Mouse (Mus musculus) lung, embryonic 14.5 days (tissue): ENCODE data around the gene Rasgrf1. TPM values are rescaled to one million over a fixed set of nuclear protein-coding genes. Genes with fewer than 3 reads are reported as not detected.

ENCODE experiments used
- ATAC-seq: fragments of 200-750 bp; cut with Nextera tagmentation; 2 replicates; pipeline ENCODE4 v1.8.0; 2017; ENCODE audit warnings: mild to moderate bottlenecking, moderate TSS enrichment, moderate library complexity; ENCODE audit not compliant: insufficient read depth
- DNase-seq: peaks from one replicate; pipeline ENCODE4 v3.0.0-alpha.2; 2015
- H3K27ac ChIP-seq: fragments of 300-500 bp; sonication (generic); 2 replicates; pipeline ENCODE4 v1.5.1; 2014; ENCODE audit warnings: low read depth, mild to moderate bottlenecking, moderate library complexity
- H3K27me3 ChIP-seq: fragments of 300-500 bp; sonication (generic); 2 replicates; pipeline ENCODE4 v1.6.1; 2014; ENCODE audit warnings: low read length, control low read depth; ENCODE audit not compliant: insufficient read depth
- H3K36me3 ChIP-seq: fragments of 300-500 bp; sonication (generic); 2 replicates; pipeline ENCODE4 v1.6.1; 2014; ENCODE audit warnings: control low read depth; ENCODE audit not compliant: insufficient read depth
- H3K4me1 ChIP-seq: fragments of 300-500 bp; sonication (generic); 2 replicates; pipeline ENCODE4 v1.6.1; 2014; ENCODE audit warnings: antibody characterized with exemption, control low read depth; ENCODE audit not compliant: insufficient read depth
- H3K4me2 ChIP-seq: fragments of 300-500 bp; sonication (generic); 2 replicates; pipeline ENCODE4 v1.6.1; 2014; ENCODE audit warnings: mild to moderate bottlenecking
- H3K4me3 ChIP-seq: fragments of 300-500 bp; sonication (generic); 2 replicates; pipeline ENCODE4 v1.5.1; 2014; ENCODE audit warnings: low read depth, low read length
- H3K9ac ChIP-seq: fragments of 300-500 bp; sonication (generic); 2 replicates; pipeline ENCODE4 v1.6.1; 2014
- H3K9me3 ChIP-seq: fragments of 300-500 bp; sonication (generic); 2 replicates; pipeline ENCODE4 v1.6.1; 2016; ENCODE audit warnings: low read depth, low read length, control low read depth
- CTCF ChIP-seq: IDR thresholded peaks from 2 replicates; pipeline ENCODE4 v1.5.1; 2016; ENCODE audit warnings: antibody characterized with exemption, low read depth
- WGBS: fragments of 180-500 bp; shearing (Covaris S2); extraction: QIAGEN DNeasy Blood & Tissue Kit; methylation state at CpG from one replicate; pipeline ENCODE4 v1.1.7; 2014; 5-methylcytosine and 5-hydroxymethylcytosine counted together
- polyA plus RNA-seq: library from polyadenylated mRNA; unstranded; fragments of >200 nt; fragmentation: Nextera tagmentation; extraction: Ambion mirVana; gene quantifications from 2 replicates; pipeline ENCODE4 v1.2.1, GENCODE M21; 2014

Gene Rasgrf1
- polyA plus RNA-seq, 1 experiment from 2014 or later, result 0.46 TPM

- H3K9ac ChIP-seq, result no peak overlapping the region
- no peaks in the 10 kb centered on the region; the same call in 1 of the 2 replicates for H3K4me1 ChIP-seq
- ATAC-seq, result no peak
- peaks cover 76% of the 10 kb centered on the region for H3K27me3 ChIP-seq
- H3K9me3 ChIP-seq, result no peaks in the 10 kb centered on the region
- no peak overlapping the region for H3K27ac ChIP-seq
- peak overlapping the region; percentile 86; the same call in 1 of the 2 replicates for H3K4me2 ChIP-seq
- DNase-seq, result no peak
- no peak for TF ChIP-seq CTCF
- H3K4me3 ChIP-seq, result no peak overlapping the region; the same call in 1 of the 2 replicates
- H3K36me3 ChIP-seq, result no peaks in the 10 kb centered on the region
These were observed 1.8 kb upstream of the Rasgrf1 start for GRCm38 (mm10) chr9:89907941-89908340.

- Histone ChIP-seq H3K36me3 (no peaks in the 10 kb centered on the region), H3K27ac (no peak overlapping the region), H3K9ac (peak overlapping the region; percentile 22; the same call in 1 of the 2 replicates), H3K9me3 (no peaks in the 10 kb centered on the region), H3K4me2 (peak overlapping the region; percentile 86), H3K4me1 (no peaks in the 10 kb centered on the region; the same call in 1 of the 2 replicates), H3K4me3 (peak overlapping the region; percentile 44), H3K27me3 (peaks cover 80% of the 10 kb centered on the region)
- WGBS, result under 1% methylated on average over 33 of the region's 33 CpGs
- DNase-seq (peak; percentile 68), ATAC-seq (peak; percentile 10; the same call in 1 of the 2 replicates)
- TF ChIP-seq CTCF, result no peak
These were observed 1.1 kb upstream of the Rasgrf1 start for GRCm38 (mm10) chr9:89908601-89909000.

- Histone ChIP-seq H3K27ac (no peak overlapping the region), H3K4me2 (peak overlapping the region; percentile 86), H3K27me3 (peaks cover 78% of the 10 kb centered on the region), H3K4me1 (no peaks in the 10 kb centered on the region; the same call in 1 of the 2 replicates), H3K9ac (no peak overlapping the region), H3K36me3 (no peaks in the 10 kb centered on the region), H3K9me3 (no peaks in the 10 kb centered on the region), H3K4me3 (peak overlapping the region; percentile 44)
- 1% methylated on average over 26 of the region's 26 CpGs for WGBS
- no peak for DNase-seq
- ATAC-seq, result peak; percentile 26; the same call in 1 of the 2 replicates
- no peak for TF ChIP-seq CTCF
These were observed 298 bp downstream of the Rasgrf1 start for GRCm38 (mm10) chr9:89910011-89910400.

GRCm38 (mm10) chr9:89910741-89911444 is 1.2 kb downstream of the Rasgrf1 start:
- H3K9ac ChIP-seq, result no peak overlapping the region
- no peaks in the 10 kb centered on the region for H3K9me3 ChIP-seq
- H3K27ac ChIP-seq, result no peak overlapping the region
- TF ChIP-seq CTCF, result no peak
- 0 out of 2 replicates have a peak overlapping the region, but pooled peaks have one; percentile 44 for H3K4me3 ChIP-seq
- WGBS, result under 1% methylated on average over 34 of the region's 34 CpGs
- peaks cover 71% of the 10 kb centered on the region for H3K27me3 ChIP-seq
- H3K4me2 ChIP-seq, result peak overlapping the region; percentile 86; the same call in 1 of the 2 replicates
- ATAC-seq, result peak; percentile 16; the same call in 1 of the 2 replicates
- DNase-seq, result peak; percentile 62
- no peaks in the 10 kb centered on the region for H3K36me3 ChIP-seq
- H3K4me1 ChIP-seq, result no peaks in the 10 kb centered on the region; the same call in 1 of the 2 replicates

GRCm38 (mm10) chr9:89911891-89912549 is 2.3 kb downstream of the Rasgrf1 start:
- TF ChIP-seq CTCF, result no peak
- peaks cover 63% of the 10 kb centered on the region for H3K27me3 ChIP-seq
- H3K36me3 ChIP-seq, result no peaks in the 10 kb centered on the region
- no peaks in the 10 kb centered on the region; the same call in 1 of the 2 replicates for H3K4me1 ChIP-seq
- no peak for ATAC-seq
- no peak overlapping the region for H3K9ac ChIP-seq
- no peaks in the 10 kb centered on the region for H3K9me3 ChIP-seq
- 66% methylated on average over 5 of the region's 5 CpGs for WGBS
- no peak overlapping the region for H3K4me2 ChIP-seq
- H3K27ac ChIP-seq, result no peak overlapping the region
- DNase-seq, result no peak
- no peak overlapping the region for H3K4me3 ChIP-seq

GRCm38 (mm10) chr9:89913135-89913534 is 3.4 kb downstream of the Rasgrf1 start:
- no peak for DNase-seq
- no peak overlapping the region for H3K4me2 ChIP-seq
- 19% methylated on average over 4 of the region's 4 CpGs for WGBS
- no peak overlapping the region for H3K27ac ChIP-seq
- ATAC-seq, result no peak
- no peaks in the 10 kb centered on the region for H3K9me3 ChIP-seq
- H3K4me1 ChIP-seq, result no peaks in the 10 kb centered on the region; the same call in 1 of the 2 replicates
- H3K9ac ChIP-seq, result no peak overlapping the region
- no peak for TF ChIP-seq CTCF
- H3K4me3 ChIP-seq, result no peak overlapping the region
- peaks cover 52% of the 10 kb centered on the region for H3K27me3 ChIP-seq
- H3K36me3 ChIP-seq, result no peaks in the 10 kb centered on the region

GRCm38 (mm10) chr9:89916471-89916870 is 6.8 kb downstream of the Rasgrf1 start:
- WGBS, result 83% methylated on average over 7 of the region's 7 CpGs
- ATAC-seq, result no peak
- no peak for TF ChIP-seq CTCF
- Histone ChIP-seq H3K27ac (no peak overlapping the region), H3K9ac (no peak overlapping the region), H3K4me1 (no peaks in the 10 kb centered on the region), H3K4me2 (no peak overlapping the region), H3K36me3 (no peaks in the 10 kb centered on the region), H3K9me3 (no peaks in the 10 kb centered on the region), H3K4me3 (no peak overlapping the region), H3K27me3 (peaks cover 18% of the 10 kb centered on the region)
- DNase-seq, result no peak
